Mouse (Mus musculus): ENCODE results near the gene Olfr325. TPM values are rescaled to one million over a fixed set of nuclear protein-coding genes. Genes with fewer than 3 reads are reported as not detected.

The Olfr325 gene
- polyA plus RNA-seq, 1 experiment from 2014 or later = not detected

GRCm38 (mm10) chr11:58605228-58605627 is 27.7 kb downstream of the Olfr325 start:
- Histone ChIP-seq H3K36me3 (no peaks in the 10 kb centered on the region), H3K4me3 (no peak overlapping the region), H3K4me1 (no peaks in the 10 kb centered on the region), H3K27ac (replicated peaks) (no peak overlapping the region), H3K9me3 (replicated peaks) (no peaks in the 10 kb centered on the region), H3K27me3 (ENCODE audit: low read depth, poor library complexity, severe bottlenecking) (no peaks in the 10 kb centered on the region)
- 90% methylated on average over 3 of the region's 3 CpGs for WGBS
- no peak for DNase-seq (ENCODE audit: low spot score)

- 90% methylated on average over 12 of the region's 12 CpGs for WGBS
Measured at GRCm38 (mm10) chr11:58606177-58606919, 28.8 kb downstream of the Olfr325 start.

DNA sequence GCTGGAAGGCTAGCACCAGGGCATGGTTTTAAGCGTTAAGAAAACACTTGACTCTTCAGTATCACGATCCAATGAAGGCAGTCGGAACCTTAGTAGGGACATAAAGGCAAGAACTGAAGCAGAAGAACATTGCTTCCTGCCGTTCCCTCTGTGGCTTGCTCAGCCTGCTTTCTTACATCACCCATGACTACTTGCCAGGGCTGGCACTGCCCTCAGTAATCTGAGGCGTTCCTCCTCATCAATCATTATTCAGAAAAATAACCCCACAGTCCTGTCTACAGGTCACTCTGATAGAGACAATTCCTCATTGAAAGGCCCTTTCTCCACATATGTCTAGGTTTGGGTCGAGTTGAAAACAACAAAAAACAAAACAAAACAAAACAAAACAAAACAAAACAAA is 29.5 kb downstream of the Olfr325 start:
- Histone ChIP-seq H3K9me3 (replicated peaks) (no peaks in the 10 kb centered on the region), H3K27ac (replicated peaks) (no peak overlapping the region), H3K27me3 (ENCODE audit: low read depth, poor library complexity, severe bottlenecking) (no peaks in the 10 kb centered on the region), H3K4me1 (no peaks in the 10 kb centered on the region), H3K4me3 (no peak overlapping the region), H3K36me3 (no peaks in the 10 kb centered on the region)
- WGBS = 91% methylated on average over 6 of the region's 6 CpGs
- no peak for DNase-seq (ENCODE audit: low spot score)

More at GRCm38 (mm10) chr11:58606177-58606919, 28.8 kb downstream of the Olfr325 start:
- Histone ChIP-seq H3K4me1 (no peaks in the 10 kb centered on the region), H3K27me3 (ENCODE audit: low read depth, poor library complexity, severe bottlenecking) (no peaks in the 10 kb centered on the region), H3K36me3 (no peaks in the 10 kb centered on the region), H3K9me3 (replicated peaks) (no peaks in the 10 kb centered on the region), H3K27ac (replicated peaks) (no peak overlapping the region), H3K4me3 (no peak overlapping the region)
- no peak for DNase-seq (ENCODE audit: low spot score)

DNA sequence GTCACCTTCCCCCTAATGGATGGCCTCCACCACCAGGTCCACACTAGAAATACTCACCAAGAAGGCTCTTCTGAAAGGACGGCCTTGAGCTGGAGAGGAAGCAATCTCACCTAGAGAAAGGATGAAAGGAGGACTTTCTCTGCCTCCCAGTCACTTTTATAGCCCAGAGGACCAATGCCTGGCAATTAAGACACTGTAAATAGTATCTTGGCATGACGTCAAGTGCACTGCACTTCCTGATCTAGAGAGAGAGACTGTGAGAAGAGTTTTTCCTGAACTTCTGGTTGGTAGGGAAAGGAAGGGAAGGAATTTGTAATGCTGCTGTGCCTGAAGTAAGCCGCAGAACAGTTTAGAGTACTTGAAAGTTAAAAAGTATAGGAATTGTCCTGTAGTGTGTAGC is 35.8 kb downstream of the Olfr325 start:
- H3K4me3 ChIP-seq = no peak overlapping the region
- H3K9me3 ChIP-seq (replicated peaks) = no peaks in the 10 kb centered on the region
- no peak for DNase-seq (ENCODE audit: low spot score)
- 83% methylated on average over 3 of the region's 3 CpGs for WGBS
- no peaks in the 10 kb centered on the region for H3K36me3 ChIP-seq
- H3K27ac ChIP-seq (replicated peaks) = no peak overlapping the region
- 0 out of 2 replicates have a peak, but pooled peaks cover 5% of the 10 kb centered on the region for H3K4me1 ChIP-seq
- no peaks in the 10 kb centered on the region for H3K27me3 ChIP-seq (ENCODE audit: low read depth, poor library complexity, severe bottlenecking)

DNA sequence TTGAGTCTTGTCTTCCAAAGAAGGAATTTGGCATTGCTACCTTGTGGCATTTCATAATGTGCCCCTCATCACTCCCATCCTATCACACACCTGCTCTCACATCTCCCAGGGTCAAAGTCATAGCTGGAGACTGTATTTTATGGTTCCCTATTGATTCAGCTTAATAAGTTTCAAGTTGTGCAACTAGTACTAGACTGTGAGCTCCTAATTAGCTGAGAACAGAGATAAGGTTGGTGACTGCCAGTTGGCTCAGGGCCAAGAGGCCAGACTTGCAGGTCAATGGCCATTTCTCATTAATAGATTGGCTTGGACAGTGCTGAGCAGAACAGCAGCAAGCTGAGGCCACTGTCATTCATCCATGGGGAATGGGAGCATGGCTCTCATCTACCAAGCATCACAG is 37.0 kb downstream of the Olfr325 start:
- Histone ChIP-seq H3K36me3 (no peaks in the 10 kb centered on the region), H3K4me1 (peaks cover 10% of the 10 kb centered on the region; the same call in 1 of the 2 replicates), H3K27ac (replicated peaks) (no peak overlapping the region), H3K9me3 (replicated peaks) (no peaks in the 10 kb centered on the region), H3K27me3 (ENCODE audit: low read depth, poor library complexity, severe bottlenecking) (no peaks in the 10 kb centered on the region), H3K4me3 (no peak overlapping the region)
- DNase-seq (ENCODE audit: low spot score) = no peak

DNA sequence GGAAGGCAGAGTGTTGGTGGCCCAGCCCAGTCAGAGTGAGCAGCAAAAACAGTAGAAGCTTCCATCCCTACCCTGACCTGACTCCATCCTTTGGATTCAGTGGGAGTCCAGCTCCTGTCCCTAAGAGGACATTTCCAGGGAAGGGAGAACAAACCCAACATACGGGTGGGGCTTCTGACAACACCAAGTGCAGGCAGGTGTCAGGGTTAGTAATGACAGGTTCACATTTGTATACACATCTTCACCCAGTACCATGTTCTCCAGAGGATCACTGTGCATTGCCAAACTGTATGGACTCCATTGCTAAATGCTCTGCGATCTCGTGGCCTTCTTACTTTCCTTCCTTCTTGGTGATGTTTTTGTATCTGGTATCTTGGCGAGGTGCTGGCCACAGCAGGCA is 38.4 kb downstream of the Olfr325 start, which contains the start of gene 2210407C18Rik:
2210407C18Rik (minus strand) TSS at position 101 of the 400 bp plus-strand sequence.
- Histone ChIP-seq H3K4me1 (peaks cover 10% of the 10 kb centered on the region; the same call in 1 of the 2 replicates), H3K27ac (replicated peaks) (no peak within 1 kb of the TSS), H3K27me3 (ENCODE audit: low read depth, poor library complexity, severe bottlenecking) (no peaks in the 10 kb centered on the region), H3K4me3 (no peak within 1 kb of the TSS), H3K36me3 (no peaks in the 10 kb centered on the region), H3K9me3 (replicated peaks) (no peaks in the 10 kb centered on the region)
- WGBS = 92% methylated on average over 4 of the region's 4 CpGs
- DNase-seq (ENCODE audit: low spot score) = no peak

- Histone ChIP-seq H3K9me3 (replicated peaks) (no peaks in the 10 kb centered on the region), H3K36me3 (no peaks in the 10 kb centered on the region), H3K4me1 (peaks cover 10% of the 10 kb centered on the region; the same call in 1 of the 2 replicates), H3K27me3 (ENCODE audit: low read depth, poor library complexity, severe bottlenecking) (no peaks in the 10 kb centered on the region), H3K4me3 (no peak overlapping the region), H3K27ac (replicated peaks) (no peak overlapping the region)
- no peak for DNase-seq (ENCODE audit: low spot score)
- WGBS = 81% methylated on average over 3 of the region's 3 CpGs
Measured at GRCm38 (mm10) chr11:58618369-58618768, 40.8 kb downstream of the Olfr325 start.

DNA sequence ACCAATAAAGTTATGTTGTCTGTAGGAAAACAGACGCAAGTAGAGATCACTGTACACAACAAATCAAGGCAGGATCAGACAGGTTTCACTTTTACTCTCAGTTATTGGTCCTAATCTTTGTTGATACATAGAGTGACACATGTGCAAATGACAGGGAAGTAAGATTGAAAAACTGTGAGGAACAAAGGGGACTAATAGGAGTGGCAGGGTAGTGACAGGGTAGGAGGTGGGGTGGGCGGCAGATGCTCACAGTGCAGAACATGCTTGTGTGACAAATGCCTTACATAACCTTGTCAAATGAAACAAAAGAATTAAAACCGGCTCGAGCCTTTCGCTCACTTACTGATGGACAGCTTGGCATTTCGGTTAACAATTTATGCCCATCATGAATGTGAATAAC is 41.3 kb downstream of the Olfr325 start:
- Histone ChIP-seq H3K27me3 (ENCODE audit: low read depth, poor library complexity, severe bottlenecking) (no peaks in the 10 kb centered on the region), H3K9me3 (replicated peaks) (no peaks in the 10 kb centered on the region), H3K4me1 (peaks cover 10% of the 10 kb centered on the region; the same call in 1 of the 2 replicates), H3K36me3 (no peaks in the 10 kb centered on the region), H3K4me3 (no peak overlapping the region), H3K27ac (replicated peaks) (no peak overlapping the region)
- DNase-seq (ENCODE audit: low spot score) = no peak
- 84% methylated on average over 6 of the region's 6 CpGs for WGBS

GRCm38 (mm10) chr11:58626146-58626545 is 48.6 kb downstream of the Olfr325 start:
- WGBS = 71% methylated on average over 4 of the region's 4 CpGs
- no peak overlapping the region for H3K4me3 ChIP-seq
- no peaks in the 10 kb centered on the region for H3K4me1 ChIP-seq
- H3K36me3 ChIP-seq = no peaks in the 10 kb centered on the region
- H3K9me3 ChIP-seq (replicated peaks) = no peaks in the 10 kb centered on the region
- no peak overlapping the region for H3K27ac ChIP-seq (replicated peaks)
- DNase-seq (ENCODE audit: low spot score) = no peak
- no peaks in the 10 kb centered on the region for H3K27me3 ChIP-seq (ENCODE audit: low read depth, poor library complexity, severe bottlenecking)

DNA sequence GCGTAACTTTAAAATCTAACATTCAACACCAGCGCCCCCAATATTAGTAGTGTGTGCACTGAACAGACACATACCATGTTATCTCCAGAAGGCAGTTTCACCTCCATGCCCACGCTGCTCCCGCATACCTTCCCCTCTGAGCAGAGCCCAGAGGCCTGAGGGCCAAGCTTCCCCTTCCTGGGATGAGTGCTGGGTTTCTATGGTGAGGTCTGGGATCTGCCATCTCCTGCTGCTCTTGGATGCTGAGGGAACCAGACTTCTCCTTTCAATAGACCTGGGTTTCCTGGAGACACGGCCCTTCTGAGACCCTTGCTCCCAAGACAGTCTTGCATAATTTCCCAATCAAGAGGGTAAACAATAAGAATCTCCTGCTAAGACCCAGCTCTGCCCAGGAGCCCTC is 52.9 kb downstream of the Olfr325 start, which contains the start of gene Olfr323:
Olfr323 (minus strand) TSS at position 101 of the 400 bp plus-strand sequence.
- no peaks in the 10 kb centered on the region for H3K9me3 ChIP-seq (replicated peaks)
- no peaks in the 10 kb centered on the region for H3K36me3 ChIP-seq
- no peak for DNase-seq (ENCODE audit: low spot score)
- no peak within 1 kb of the TSS for H3K4me3 ChIP-seq
- WGBS = 81% methylated on average over 5 of the region's 5 CpGs
- H3K27ac ChIP-seq (replicated peaks) = no peak within 1 kb of the TSS
- no peaks in the 10 kb centered on the region for H3K27me3 ChIP-seq (ENCODE audit: low read depth, poor library complexity, severe bottlenecking)
- no peaks in the 10 kb centered on the region for H3K4me1 ChIP-seq

Other genes with a start within 250 kb of the Olfr325 start
- 25.1 and 29.2 TPM in 2 replicates for gene Zfp672, start 247.4 kb upstream of the Olfr325 start, polyA plus RNA-seq (2016; fragmentation: Nextera tagmentation; extraction: Ambion mirVana)
- gene Sh3bp5l, start 247.0 kb upstream of the Olfr325 start, polyA plus RNA-seq (2016; fragmentation: Nextera tagmentation; extraction: Ambion mirVana) = 46.3 and 53.4 TPM in 2 replicates
- gene Lypd8, start 198.7 kb upstream of the Olfr325 start, polyA plus RNA-seq (2016; fragmentation: Nextera tagmentation; extraction: Ambion mirVana) = not detected in 2 replicates
- gene 1810065E05Rik, start 156.6 kb upstream of the Olfr325 start, polyA plus RNA-seq (2016; fragmentation: Nextera tagmentation; extraction: Ambion mirVana) = not detected in 2 replicates
- not detected in 2 replicates for gene Gm12253, start 145.2 kb upstream of the Olfr325 start, polyA plus RNA-seq (2016; fragmentation: Nextera tagmentation; extraction: Ambion mirVana)
- gene Lypd9, start 124.8 kb upstream of the Olfr325 start, polyA plus RNA-seq (2016; fragmentation: Nextera tagmentation; extraction: Ambion mirVana) = not detected in 2 replicates
- gene Olfr30, start 115.5 kb upstream of the Olfr325 start, polyA plus RNA-seq (2016; fragmentation: Nextera tagmentation; extraction: Ambion mirVana) = not detected in 2 replicates
- not detected in 2 replicates for gene Olfr332, start 85.2 kb upstream of the Olfr325 start, polyA plus RNA-seq (2016; fragmentation: Nextera tagmentation; extraction: Ambion mirVana)
- not detected in 2 replicates for gene Olfr331, start 75.2 kb upstream of the Olfr325 start, polyA plus RNA-seq (2016; fragmentation: Nextera tagmentation; extraction: Ambion mirVana)
- not detected in 2 replicates for gene Olfr330, start 42.9 kb upstream of the Olfr325 start, polyA plus RNA-seq (2016; fragmentation: Nextera tagmentation; extraction: Ambion mirVana)
- not detected in 2 replicates for gene Olfr329-ps, start 31.3 kb upstream of the Olfr325 start, polyA plus RNA-seq (2016; fragmentation: Nextera tagmentation; extraction: Ambion mirVana)
- 0.06 TPM in 1 of 2 replicates, not detected in the other for gene Olfr328, start 22.1 kb upstream of the Olfr325 start, polyA plus RNA-seq (2016; fragmentation: Nextera tagmentation; extraction: Ambion mirVana)
- not detected in 2 replicates for gene Olfr224, start 7.2 kb upstream of the Olfr325 start, polyA plus RNA-seq (2016; fragmentation: Nextera tagmentation; extraction: Ambion mirVana)
- not detected in 2 replicates for gene Olfr324, start 17.4 kb downstream of the Olfr325 start, polyA plus RNA-seq (2016; fragmentation: Nextera tagmentation; extraction: Ambion mirVana)
- not detected in 2 replicates for gene 2210407C18Rik, start 38.3 kb downstream of the Olfr325 start, polyA plus RNA-seq (2016; fragmentation: Nextera tagmentation; extraction: Ambion mirVana)
- gene Olfr323, start 52.8 kb downstream of the Olfr325 start, polyA plus RNA-seq (2016; fragmentation: Nextera tagmentation; extraction: Ambion mirVana) = not detected in 2 replicates
- 0.46 and 0.53 TPM in 2 replicates for gene Trim58, start 62.7 kb downstream of the Olfr325 start, polyA plus RNA-seq (2016; fragmentation: Nextera tagmentation; extraction: Ambion mirVana)
- gene Olfr322, start 81.1 kb downstream of the Olfr325 start, polyA plus RNA-seq (2016; fragmentation: Nextera tagmentation; extraction: Ambion mirVana) = not detected in 2 replicates
- gene Olfr320, start 103.4 kb downstream of the Olfr325 start, polyA plus RNA-seq (2016; fragmentation: Nextera tagmentation; extraction: Ambion mirVana) = not detected in 2 replicates
- gene Olfr319, start 121.4 kb downstream of the Olfr325 start, polyA plus RNA-seq (2016; fragmentation: Nextera tagmentation; extraction: Ambion mirVana) = not detected in 2 replicates
- gene Olfr318, start 146.3 kb downstream of the Olfr325 start, polyA plus RNA-seq (2016; fragmentation: Nextera tagmentation; extraction: Ambion mirVana) = not detected in 2 replicates
- not detected in 2 replicates for gene Olfr317, start 161.5 kb downstream of the Olfr325 start, polyA plus RNA-seq (2016; fragmentation: Nextera tagmentation; extraction: Ambion mirVana)
- not detected in 2 replicates for gene Olfr316, start 175.0 kb downstream of the Olfr325 start, polyA plus RNA-seq (2016; fragmentation: Nextera tagmentation; extraction: Ambion mirVana)
- gene Olfr315, start 195.5 kb downstream of the Olfr325 start, polyA plus RNA-seq (2016; fragmentation: Nextera tagmentation; extraction: Ambion mirVana) = not detected in 2 replicates
- not detected in 2 replicates for gene Olfr314, start 205.2 kb downstream of the Olfr325 start, polyA plus RNA-seq (2016; fragmentation: Nextera tagmentation; extraction: Ambion mirVana)
- 3.8 and 6.1 TPM in 2 replicates for gene Fam183b, start 224.2 kb downstream of the Olfr325 start, polyA plus RNA-seq (2016; fragmentation: Nextera tagmentation; extraction: Ambion mirVana)
- gene Olfr313, start 237.3 kb downstream of the Olfr325 start, polyA plus RNA-seq (2016; fragmentation: Nextera tagmentation; extraction: Ambion mirVana) = not detected in 2 replicates